27 mouse cellular contexts compared by ENCODE assay signal in the genomic region with DNA sequence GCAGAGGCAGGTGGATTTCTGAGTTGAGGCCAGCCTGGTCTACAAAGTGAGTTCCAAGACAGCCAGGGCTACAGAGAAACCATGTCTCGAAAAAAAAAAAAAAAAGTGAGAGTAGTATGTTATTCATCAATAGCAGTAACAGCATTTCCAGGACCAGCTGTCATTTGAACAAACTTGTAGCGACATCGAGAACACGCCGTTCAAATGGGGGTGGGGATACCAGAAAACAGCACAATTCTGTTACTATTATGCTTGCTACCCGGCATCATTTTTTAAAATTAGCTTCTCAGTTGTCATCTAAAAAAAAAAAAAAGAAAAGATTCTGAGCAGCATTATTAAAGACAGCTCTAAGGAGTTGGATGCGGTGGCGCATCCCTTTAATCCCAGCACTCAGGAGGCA. TPM values are rescaled to one million over a fixed set of nuclear protein-coding genes. Genes with fewer than 3 reads are reported as not detected.
"Had no signal": no experiment of that assay in that cellular context is flagged by ENCODE, and none has a peak within 500 bp of the region (broad histone marks: within the 10 kb centered on the region; RNA-seq: fewer than 3 reads in every experiment).

No protein-coding gene starts in this region.

- DNase-seq: forebrain, postnatal 0 days; gastrocnemius, postnatal 14 days; gastrocnemius, postnatal 36 days; heart, adult 18-20 months; heart, postnatal 14 days; heart, postnatal 36 days; kidney, adult 11 months; kidney, adult 2 months; kidney, postnatal 14 days; kidney, postnatal 36 days; liver; liver, embryonic 13.5 days; liver, postnatal 0 days had no signal

- H3K9me3 ChIP-seq: heart, embryonic 13.5 days; heart, embryonic 15.5 days; hindbrain, embryonic 13.5 days; hindbrain, embryonic 15.5 days; limb, embryonic 10.5 days; limb, embryonic 12.5 days; liver, embryonic 13.5 days; liver, embryonic 15.5 days had no signal

- ATAC-seq: forebrain, postnatal 0 days; hindbrain, postnatal 0 days; intestine, embryonic 16.5 days; liver, postnatal 0 days had no signal

- H3K4me2 ChIP-seq: heart, embryonic 11.5 days; heart, embryonic 13.5 days; heart, embryonic 15.5 days; hindbrain, embryonic 13.5 days; hindbrain, embryonic 15.5 days; limb, embryonic 12.5 days; liver, embryonic 11.5 days; liver, embryonic 13.5 days; liver, embryonic 15.5 days had no signal

- H3K4me3 ChIP-seq: heart, embryonic 13.5 days; heart, embryonic 15.5 days; hindbrain, embryonic 13.5 days; hindbrain, embryonic 15.5 days; left cerebral cortex, adult 2 months; limb, embryonic 10.5 days; limb, embryonic 12.5 days; liver, embryonic 13.5 days; liver, embryonic 15.5 days had no signal

- H3K27me3 ChIP-seq: heart, embryonic 13.5 days; heart, embryonic 15.5 days; hindbrain, embryonic 13.5 days; hindbrain, embryonic 15.5 days; limb, embryonic 12.5 days; liver, embryonic 13.5 days; liver, embryonic 15.5 days had no signal

- H3K36me3 ChIP-seq: heart, embryonic 13.5 days; heart, embryonic 15.5 days; hindbrain, embryonic 15.5 days; limb, embryonic 12.5 days; liver, embryonic 13.5 days had no signal

- H3K27ac ChIP-seq: heart, embryonic 13.5 days; heart, embryonic 15.5 days; hindbrain, embryonic 13.5 days; hindbrain, embryonic 15.5 days; hindbrain, postnatal 0 days; kidney, postnatal 0 days; left cerebral cortex, adult 2 months; limb, embryonic 10.5 days; limb, embryonic 12.5 days; liver, embryonic 13.5 days; liver, embryonic 15.5 days had no signal

- H3K9ac ChIP-seq: forebrain, postnatal 0 days; heart, embryonic 13.5 days; heart, embryonic 15.5 days; hindbrain, embryonic 13.5 days; hindbrain, embryonic 15.5 days; limb, embryonic 12.5 days; liver, embryonic 13.5 days; liver, embryonic 15.5 days; liver, postnatal 0 days had no signal

RNA-seq across cellular contexts. Expression of a gene that starts 49.2 kb away (rescaled TPM):
- total RNA-seq: gastrocnemius, adult 8-10 months had no signal
